ENCODE assay signal across 10 mouse cellular contexts in genomic region chr13:69987181-69987580, GRCm38 (mm10).
A peak's percentile ranks its signal among the peaks of the same experiment; 100 is the strongest.
DNase-seq lines count a peak whose midpoint lies in the region; ATAC-seq and TF ChIP-seq lines count a peak whose summit lies in the region.
"Had no signal": no experiment of that assay in that cellular context is flagged by ENCODE, and none has a peak within 500 bp of the region (broad histone marks: within the 10 kb centered on the region; RNA-seq: fewer than 3 reads in every experiment).

No protein-coding gene starts in this region.

- no peaks in the 10 kb centered on the region for H3K9me3 ChIP-seq in heart, embryonic 15.5 days (replicated peaks)
- H3K9me3 ChIP-seq in neural tube, embryonic 14.5 days (ENCODE audit: control insufficient read depth, low read length), result no peaks in the 10 kb centered on the region
- H3K9me3 ChIP-seq: embryonic facial prominence, embryonic 15.5 days; liver, embryonic 15.5 days had no signal

- no peak overlapping the region for H3K27ac ChIP-seq in kidney, adult 2 months (ENCODE audit: insufficient read depth, low read depth, low read length)
- no peak overlapping the region for H3K27ac ChIP-seq in heart, embryonic 15.5 days
- peak overlapping the region; percentile 71 for H3K27ac ChIP-seq in neural tube, embryonic 14.5 days (ENCODE audit: low read depth, low read length)
- H3K27ac ChIP-seq: embryonic facial prominence, embryonic 15.5 days; liver, embryonic 15.5 days had no signal

- H3K27me3 ChIP-seq in kidney, adult 2 months (replicated peaks; ENCODE audit: control insufficient read depth, insufficient read depth, low read length), result no peaks in the 10 kb centered on the region
- 0 out of 2 replicates have a peak, but pooled peaks cover 5% of the 10 kb centered on the region for H3K27me3 ChIP-seq in heart, embryonic 15.5 days
- no peaks in the 10 kb centered on the region for H3K27me3 ChIP-seq in neural tube, embryonic 14.5 days (ENCODE audit: control insufficient read depth, insufficient read depth, low read length)
- H3K27me3 ChIP-seq: embryonic facial prominence, embryonic 15.5 days; liver, embryonic 15.5 days had no signal

- intact Hi-C loops in left cerebral cortex, postnatal 4 days (cut with DNase I), result no loop called here

- no peak overlapping the region for H3K9ac ChIP-seq in heart, embryonic 15.5 days
- 0 out of 2 replicates have a peak overlapping the region, but pooled peaks have one; percentile 2 for H3K9ac ChIP-seq in neural tube, embryonic 14.5 days (replicated peaks; ENCODE audit: low read depth, low read length)
- H3K9ac ChIP-seq: embryonic facial prominence, embryonic 15.5 days; liver, embryonic 15.5 days had no signal

- no peaks in the 10 kb centered on the region for H3K36me3 ChIP-seq in kidney, adult 2 months (ENCODE audit: control insufficient read depth, insufficient read depth, low read length)
- H3K36me3 ChIP-seq in heart, embryonic 15.5 days, result no peaks in the 10 kb centered on the region
- H3K36me3 ChIP-seq in neural tube, embryonic 14.5 days (ENCODE audit: control insufficient read depth, insufficient read depth, low read length), result no peaks in the 10 kb centered on the region
- H3K36me3 ChIP-seq: embryonic facial prominence, embryonic 15.5 days; liver, embryonic 15.5 days had no signal

- ATAC-seq in heart, embryonic 15.5 days (replicated peaks; ENCODE audit: insufficient number of reproducible peaks, insufficient read depth, low FRiP score, low read depth), result peak; percentile 37; the same call in 1 of the 2 replicates
- peak; percentile 68 for ATAC-seq in neural tube, embryonic 14.5 days (ENCODE audit: low read depth)

- WGBS in kidney, adult 2 months, result 17% methylated on average over 10 of the region's 10 CpGs
- WGBS in heart, embryonic 15.5 days, result 17% methylated on average over 10 of the region's 10 CpGs
- 7% methylated on average over 10 of the region's 10 CpGs for WGBS in neural tube, embryonic 14.5 days

- H3K4me2 ChIP-seq in heart, embryonic 15.5 days, result no peak overlapping the region
- 0 out of 2 replicates have a peak overlapping the region, but pooled peaks have one; percentile 12 for H3K4me2 ChIP-seq in neural tube, embryonic 14.5 days (ENCODE audit: low read depth, low read length)
- H3K4me2 ChIP-seq: embryonic facial prominence, embryonic 15.5 days; liver, embryonic 15.5 days had no signal

- TF ChIP-seq CTCF in kidney, adult 2 months (conservative IDR thresholded peaks at IDR 0.05; ENCODE audit: insufficient read depth, insufficient read length, low read depth, low read length), result no peak

- no peak overlapping the region for H3K4me3 ChIP-seq in kidney, adult 2 months (ENCODE audit: insufficient read depth, low read depth, low read length)
- no peak overlapping the region for H3K4me3 ChIP-seq in heart, embryonic 15.5 days
- H3K4me3 ChIP-seq in neural tube, embryonic 14.5 days (ENCODE audit: low read depth, low read length), result no peak overlapping the region
- H3K4me3 ChIP-seq: embryonic facial prominence, embryonic 15.5 days; liver, embryonic 15.5 days had no signal

- no peak for TF ChIP-seq POLR2A in kidney, adult 2 months (IDR thresholded peaks at IDR 0.05; ENCODE audit: low read depth, low read length)

- no peaks in the 10 kb centered on the region for H3K4me1 ChIP-seq in kidney, adult 2 months (ENCODE audit: control insufficient read depth, insufficient read depth, low read length)
- 0 out of 2 replicates have a peak, but pooled peaks cover 5% of the 10 kb centered on the region for H3K4me1 ChIP-seq in heart, embryonic 15.5 days (replicated peaks)
- H3K4me1 ChIP-seq in neural tube, embryonic 14.5 days (ENCODE audit: control insufficient read depth, insufficient read depth, low read length), result peaks cover 14% of the 10 kb centered on the region
- H3K4me1 ChIP-seq: liver, embryonic 15.5 days had no signal

- DNase-seq in kidney, adult 2 months, result peak; percentile 2
- no peak for DNase-seq in kidney, adult 11 months
- peak; percentile 13 for DNase-seq in embryo, embryonic 11.5 days (ENCODE audit: low read depth, low spot score)
- peak; percentile 55 for DNase-seq in left cerebral cortex, postnatal 4 days
- DNase-seq in B cell, adult 2 months, result no peak
- DNase-seq in urinary bladder, adult 2 months (ENCODE audit: low spot score), result no peak

Comparison
In these comparisons a context has a peak if more than half of its experiments do, and no peak if none do; other contexts are left out.
1. DNase-seq: peak in kidney, adult 2 months (single experiment), embryo, embryonic 11.5 days (single experiment) and left cerebral cortex, postnatal 4 days (single experiment); none in kidney, adult 11 months (single experiment), B cell, adult 2 months (0 of 2) and urinary bladder, adult 2 months (single experiment).